Mouse (Mus musculus) CH12F3 (cell line): ENCODE results near the gene Unc79.

ENCODE experiments used
- in situ Hi-C: fragments of 300-500 bp; cut with MboI; formaldehyde crosslinking; loops from 2 replicates; pipeline ENCODE4 v1.14.3; 2020; ENCODE audit warnings: low sequenced_read_pairs

Unc79 gene

GRCm38 (mm10) chr12:103192996-103193395, 244.3 kb downstream of the Unc79 start:
- in situ Hi-C loops = no loop called here

GRCm38 (mm10) chr12:103202592-103203544, 254.2 kb downstream of the Unc79 start:
- in situ Hi-C loops = no loop called here

GRCm38 (mm10) chr12:103205561-103205960, 256.9 kb downstream of the Unc79 start:
- in situ Hi-C loops = no loop called here

- in situ Hi-C loops = no loop called here
Observed at GRCm38 (mm10) chr12:103209581-103209980, 260.9 kb downstream of the Unc79 start.

GRCm38 (mm10) chr12:103211078-103211477, 262.4 kb downstream of the Unc79 start:
- in situ Hi-C loops = no loop called here

GRCm38 (mm10) chr12:103213591-103213990, 264.9 kb downstream of the Unc79 start:
- in situ Hi-C loops = no loop called here

GRCm38 (mm10) chr12:103214270-103214669, 265.6 kb downstream of the Unc79 start:
- in situ Hi-C loops = no loop called here

GRCm38 (mm10) chr12:103214797-103215196, 266.1 kb downstream of the Unc79 start:
- in situ Hi-C loops = no loop called here

GRCm38 (mm10) chr12:103215877-103216610, 267.4 kb downstream of the Unc79 start:
- in situ Hi-C loops = no loop called here

- in situ Hi-C loops = no loop called here
Observed at GRCm38 (mm10) chr12:103223671-103224070, 275.0 kb downstream of the Unc79 start.

GRCm38 (mm10) chr12:103226121-103226520, 277.5 kb downstream of the Unc79 start:
- in situ Hi-C loops = no loop called here

GRCm38 (mm10) chr12:103229058-103229457, 280.4 kb downstream of the Unc79 start:
- in situ Hi-C loops = no loop called here
